In the genomic region with DNA sequence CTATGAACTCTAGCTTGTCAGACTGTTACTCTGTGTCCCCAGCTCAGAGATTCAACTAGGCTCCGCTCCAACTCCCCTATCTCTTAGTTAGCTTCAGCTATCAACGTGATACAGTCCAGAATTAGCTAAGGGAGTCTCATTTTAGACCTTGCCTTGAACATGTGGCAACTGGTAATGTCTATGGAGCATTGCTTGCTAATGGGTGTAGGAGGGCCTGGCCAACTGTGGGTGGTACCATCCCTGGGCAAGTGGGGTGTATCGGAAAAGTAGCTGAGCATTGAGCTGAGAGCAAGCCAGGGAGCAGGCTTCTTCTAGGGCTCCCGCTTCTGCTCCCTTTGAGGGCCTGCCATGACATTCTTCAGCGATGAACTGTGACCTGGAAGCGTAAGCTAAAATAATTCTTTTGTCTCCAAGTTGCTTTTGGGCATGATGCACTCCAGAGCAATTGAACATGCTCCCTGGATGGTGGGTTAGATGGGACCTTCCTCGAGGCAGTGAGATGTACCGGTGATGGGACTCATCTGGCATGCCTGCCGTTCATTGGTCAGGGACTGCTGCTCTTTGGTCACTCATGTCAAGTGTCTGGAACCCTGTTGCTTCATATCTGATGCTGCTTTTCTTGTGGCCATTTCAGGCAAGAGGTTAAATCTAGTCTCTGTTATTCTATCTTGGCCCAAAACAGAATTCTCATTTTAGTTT, we compare ENCODE assay signal across 22 mouse cellular contexts. TPM values are rescaled to one million over a fixed set of nuclear protein-coding genes. Genes with fewer than 3 reads are reported as not detected.
DNase-seq lines count a peak whose midpoint lies in the region; ATAC-seq lines count a peak whose summit lies in the region.
"Had no signal": no experiment of that assay in that cellular context is flagged by ENCODE, and none has a peak within 500 bp of the region (broad histone marks: within the 10 kb centered on the region; RNA-seq: fewer than 3 reads in every experiment).

No protein-coding gene starts in this region.

- peaks cover 3% of the 10 kb centered on the region; the same call in 1 of the 2 replicates for H3K4me1 ChIP-seq in kidney, embryonic 14.5 days (ENCODE audit: control insufficient read depth, insufficient read depth, low read length)
- no peaks in the 10 kb centered on the region; the same call in 1 of the 2 replicates for H3K4me1 ChIP-seq in lung, embryonic 16.5 days (replicated peaks; ENCODE audit: control insufficient read depth, insufficient read depth, low read length)
- H3K4me1 ChIP-seq in heart, embryonic 12.5 days (replicated peaks), result peaks cover 42% of the 10 kb centered on the region
- H3K4me1 ChIP-seq: forebrain, embryonic 13.5 days had no signal

- DNase-seq in kidney, adult 11 months, result no peak
- no peak for DNase-seq in lung, adult 18-20 months
- DNase-seq in heart, postnatal 10 days, result peak; percentile 37 to 67
- no peak for DNase-seq in layer of hippocampus, postnatal 25 days (ENCODE audit: extremely low spot score in 1 of 2, low spot score in 1 of 2)
- DNase-seq: adrenal gland, adult 8-10 months; cerebellum, adult 18-20 months; cerebellum, postnatal 25 days; liver, postnatal 0 days; lung, postnatal 36 days had no signal

- no peaks in the 10 kb centered on the region for H3K9me3 ChIP-seq in kidney, embryonic 14.5 days (ENCODE audit: control insufficient read depth, low read length)
- H3K9me3 ChIP-seq in lung, embryonic 16.5 days (ENCODE audit: control insufficient read depth, low read length), result no peaks in the 10 kb centered on the region
- no peaks in the 10 kb centered on the region for H3K9me3 ChIP-seq in heart, embryonic 12.5 days (replicated peaks)
- H3K9me3 ChIP-seq: embryonic facial prominence, embryonic 13.5 days; forebrain, embryonic 13.5 days; hindbrain, embryonic 10.5 days; midbrain, embryonic 13.5 days had no signal

- H3K27ac ChIP-seq in kidney, embryonic 14.5 days (ENCODE audit: low read depth, low read length), result no peak overlapping the region
- no peak overlapping the region for H3K27ac ChIP-seq in lung, embryonic 16.5 days (ENCODE audit: low read length)
- peak overlapping the region; percentile 79 for H3K27ac ChIP-seq in heart, embryonic 12.5 days (ENCODE audit: poor library complexity, severe bottlenecking)
- H3K27ac ChIP-seq: embryonic facial prominence, embryonic 13.5 days; forebrain, embryonic 13.5 days; hindbrain, embryonic 10.5 days; midbrain, embryonic 13.5 days had no signal

- H3K36me3 ChIP-seq in kidney, embryonic 14.5 days (ENCODE audit: control insufficient read depth, insufficient read depth, low read length), result no peaks in the 10 kb centered on the region
- no peaks in the 10 kb centered on the region for H3K36me3 ChIP-seq in lung, embryonic 16.5 days (ENCODE audit: control insufficient read depth, insufficient read depth, low read length)
- no peaks in the 10 kb centered on the region for H3K36me3 ChIP-seq in heart, embryonic 12.5 days
- H3K36me3 ChIP-seq: embryonic facial prominence, embryonic 13.5 days; hindbrain, embryonic 10.5 days; midbrain, embryonic 13.5 days had no signal

- no peaks in the 10 kb centered on the region for H3K27me3 ChIP-seq in kidney, embryonic 14.5 days (ENCODE audit: control insufficient read depth, insufficient read depth, low read length)
- peaks cover 6% of the 10 kb centered on the region; the same call in 1 of the 2 replicates for H3K27me3 ChIP-seq in lung, embryonic 16.5 days (ENCODE audit: control insufficient read depth, insufficient read depth, low read depth, low read length)
- H3K27me3 ChIP-seq in heart, embryonic 12.5 days (replicated peaks), result no peaks in the 10 kb centered on the region
- H3K27me3 ChIP-seq: embryonic facial prominence, embryonic 13.5 days; midbrain, embryonic 13.5 days had no signal

- intact Hi-C loops in heart, postnatal 10 days (cut with DNase I), result no loop called here

- WGBS in kidney, embryonic 14.5 days, result 53% methylated on average over 9 of the region's 9 CpGs
- WGBS in lung, embryonic 16.5 days, result 50% methylated on average over 9 of the region's 9 CpGs
- 51% methylated on average over 9 of the region's 9 CpGs for WGBS in heart, embryonic 12.5 days

- H3K9ac ChIP-seq in kidney, embryonic 14.5 days (ENCODE audit: low read depth, low read length), result peak overlapping the region; percentile 18; the same call in 1 of the 2 replicates
- no peak overlapping the region for H3K9ac ChIP-seq in lung, embryonic 16.5 days (ENCODE audit: low read length)
- H3K9ac ChIP-seq in heart, embryonic 12.5 days, result no peak overlapping the region
- H3K9ac ChIP-seq: embryonic facial prominence, embryonic 13.5 days; forebrain, embryonic 13.5 days; liver, postnatal 0 days; midbrain, embryonic 13.5 days had no signal

- H3K4me2 ChIP-seq in kidney, embryonic 14.5 days (replicated peaks; ENCODE audit: low read depth, low read length), result no peak overlapping the region
- no peak overlapping the region for H3K4me2 ChIP-seq in lung, embryonic 16.5 days (ENCODE audit: low read depth, low read length)
- H3K4me2 ChIP-seq in heart, embryonic 12.5 days, result peak overlapping the region; percentile 29; the same call in 1 of the 2 replicates
- H3K4me2 ChIP-seq: embryonic facial prominence, embryonic 13.5 days; forebrain, embryonic 13.5 days; midbrain, embryonic 13.5 days had no signal

- H3K4me3 ChIP-seq in kidney, embryonic 14.5 days (ENCODE audit: low read length), result no peak overlapping the region
- H3K4me3 ChIP-seq in lung, embryonic 16.5 days (ENCODE audit: low read length), result no peak overlapping the region
- no peak overlapping the region for H3K4me3 ChIP-seq in heart, embryonic 12.5 days
- H3K4me3 ChIP-seq: embryonic facial prominence, embryonic 13.5 days; erythroblast, embryonic 14.5 days; forebrain, embryonic 13.5 days; hindbrain, embryonic 10.5 days; megakaryocyte, embryonic 14.5 days; midbrain, embryonic 13.5 days had no signal

- no peak for ATAC-seq in kidney, embryonic 14.5 days (ENCODE audit: low FRiP score, low TSS enrichment)
- ATAC-seq in lung, embryonic 16.5 days (ENCODE audit: low read depth), result peak; percentile 54; the same call in 1 of the 2 replicates
- peak; percentile 41; the same call in 1 of the 2 replicates for ATAC-seq in heart, embryonic 12.5 days (ENCODE audit: insufficient number of reproducible peaks, low FRiP score)
- no peak for ATAC-seq in inflammation-experienced regulatory T-cells, adult 6 months
- ATAC-seq: forebrain, embryonic 13.5 days; hindbrain, embryonic 16.5 days; intestine, embryonic 16.5 days; liver, postnatal 0 days; midbrain, embryonic 13.5 days had no signal

RNA-seq across cellular contexts. Expression of a gene that starts 16.2 kb away (rescaled TPM):
- 2.2 and 3.6 TPM in 2 replicates for polyA plus RNA-seq in kidney, embryonic 14.5 days (2014; fragmentation: Nextera tagmentation; extraction: Ambion mirVana)
- polyA plus RNA-seq in lung, embryonic 16.5 days (2015; fragmentation: Nextera tagmentation; extraction: Ambion mirVana), result 1.5 and 1.9 TPM in 2 replicates
- polyA plus RNA-seq in heart, embryonic 12.5 days (2016; fragmentation: Nextera tagmentation; extraction: Ambion mirVana), result 51.8 and 54.0 TPM in 2 replicates
- total RNA-seq in heart, postnatal 10 days (2021), result 100 to 1,000 TPM; 257 to 294 TPM
- total RNA-seq in layer of hippocampus, postnatal 25 days (2021), result 1 to 10 TPM; 2.7 to 3.4 TPM
- polyA plus RNA-seq in inflammation-experienced regulatory T-cells, adult 6 months (2017; shearing (Covaris generic)), result under 1 TPM; 0.15 to 0.20 (median 0.15) TPM
- total RNA-seq: monocyte, adult 5-6 weeks had no signal
- polyA plus RNA-seq: erythroblast, embryonic 14.5 days had no signal

Comparison
In these comparisons a context has a peak if more than half of its experiments do, and no peak if none do; other contexts are left out.
1. ATAC-seq: peak in lung, embryonic 16.5 days (single experiment) and heart, embryonic 12.5 days (single experiment); none in kidney, embryonic 14.5 days (single experiment) and inflammation-experienced regulatory T-cells, adult 6 months (single experiment).
2. DNase-seq: peak in heart, postnatal 10 days (2 of 2); none in kidney, adult 11 months (single experiment), lung, adult 18-20 months (0 of 2) and layer of hippocampus, postnatal 25 days (0 of 2).
3. RNA of a gene that starts 16.2 kb away (polyA plus RNA-seq): 51.8 to 54.0 TPM in heart, embryonic 12.5 days; 2.2 to 3.6 TPM in kidney, embryonic 14.5 days, 1.5 to 1.9 TPM in lung, embryonic 16.5 days and 0.15 to 0.20 TPM in inflammation-experienced regulatory T-cells, adult 6 months; every median in the first group is over 10 times any median in the second.